Mouse (Mus musculus) C2C12 (cell line): ENCODE data around the gene Slc26a10. TPM values are rescaled to one million over a fixed set of nuclear protein-coding genes. Genes with fewer than 3 reads are reported as not detected.
"Not testable (repeated sequence)": the region's sequence is repeated elsewhere in the genome, so short reads cannot be mapped to it uniquely, and the experiment has no call there.

ENCODE experiments used
- H3K27me3 ChIP-seq: one replicate; pipeline ENCODE4 v1.6.1; 2011; ENCODE audit not compliant: control insufficient read depth, insufficient read depth, insufficient read length
- H3K36me3 ChIP-seq: one replicate; pipeline ENCODE4 v1.6.1; 2011; ENCODE audit not compliant: control insufficient read depth, insufficient read depth
- H3K4me3 ChIP-seq: one replicate; pipeline ENCODE4 v1.5.1; 2011; ENCODE audit warnings: mild to moderate bottlenecking, control low read depth; ENCODE audit not compliant: poor library complexity, insufficient read depth, severe bottlenecking
- H3K79me2 ChIP-seq: one replicate; pipeline ENCODE4 v1.6.1; 2011; ENCODE audit not compliant: control insufficient read depth, insufficient read depth
- H3K79me3 ChIP-seq: one replicate; pipeline ENCODE4 v1.6.1; 2011; ENCODE audit warnings: low read depth, control low read depth
- H3ac ChIP-seq: one replicate; pipeline ENCODE3; 2011; ENCODE audit warnings: low read depth; ENCODE audit not compliant: control insufficient read depth, insufficient read length
- CEBPB ChIP-seq: IDR thresholded peaks from one replicate; pipeline ENCODE4 v1.6.1; 2011; ENCODE audit warnings: low read depth, mild to moderate bottlenecking, control low read depth, moderate library complexity
- CTCF ChIP-seq: IDR thresholded peaks from one replicate; pipeline ENCODE4 v1.5.1; 2011; ENCODE audit not compliant: control insufficient read depth, insufficient read depth, insufficient read length
- FOSL1 ChIP-seq: IDR thresholded peaks from one replicate; pipeline ENCODE4 v1.8.0; 2011; ENCODE audit warnings: mild to moderate bottlenecking, low read length; ENCODE audit not compliant: poor library complexity, insufficient read depth, severe bottlenecking
- MAX ChIP-seq: IDR thresholded peaks from one replicate; pipeline ENCODE4 v1.6.1; 2011; ENCODE audit warnings: mild to moderate bottlenecking, control low read depth
- MYOD1 ChIP-seq: IDR thresholded peaks from one replicate; pipeline ENCODE4 v1.6.1; 2011; ENCODE audit warnings: low read depth; ENCODE audit not compliant: control insufficient read depth, insufficient read length
- MYOG ChIP-seq: IDR thresholded peaks from one replicate; pipeline ENCODE4 v1.6.1; 2011; ENCODE audit not compliant: control insufficient read depth, insufficient read length; ENCODE audit errors: extremely low read depth
- USF1 ChIP-seq: IDR thresholded peaks from one replicate; pipeline ENCODE4 v1.6.1; 2011; ENCODE audit warnings: low read depth, mild to moderate bottlenecking, control low read depth, moderate library complexity
- polyA plus RNA-seq: library from polyadenylated mRNA; unstranded; fragments of >200 nt; fragmentation: generic; extraction: Trizol; gene quantifications from one replicate; pipeline ENCODE4 v1.2.1, GENCODE M21; 2012; ENCODE audit warnings: missing spikeins

Gene Slc26a10
- polyA plus RNA-seq, 1 experiment, result 2.9 TPM

DNA sequence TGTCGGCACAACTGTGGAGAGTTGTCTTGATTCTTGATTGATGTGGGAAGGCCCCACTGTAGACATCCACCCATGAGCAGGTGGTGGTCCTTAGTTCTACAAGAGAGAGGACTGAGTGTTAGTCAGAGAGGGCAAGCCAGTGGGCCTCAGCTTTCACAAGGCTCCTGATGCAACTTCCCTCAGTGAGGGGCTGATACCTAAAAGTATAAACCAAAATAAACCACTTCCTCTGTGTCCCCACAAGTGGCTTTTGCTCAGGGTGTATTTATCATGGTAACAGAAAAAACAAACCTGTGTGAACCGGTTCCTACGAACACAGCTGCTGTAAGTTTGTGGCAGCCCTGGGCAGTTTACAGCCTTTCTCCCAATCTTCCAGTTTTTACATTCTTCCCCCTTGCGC is 43.9 kb downstream of the Slc26a10 start:
- no peak overlapping the region for H3K4me3 ChIP-seq
- H3K79me3 ChIP-seq, result no peaks in the 10 kb centered on the region
- H3ac ChIP-seq, result no peak overlapping the region
- H3K27me3 ChIP-seq, result no peaks in the 10 kb centered on the region
- H3K79me2 ChIP-seq, result no peaks in the 10 kb centered on the region
- TF ChIP-seq FOSL1, result no peak
- TF ChIP-seq MYOD1, result no peak
- TF ChIP-seq USF1, result no peak
- no peak for TF ChIP-seq CEBPB
- TF ChIP-seq MAX, result no peak
- no peak for TF ChIP-seq MYOG
- TF ChIP-seq CTCF, result no peak
- H3K36me3 ChIP-seq, result no peaks in the 10 kb centered on the region

DNA sequence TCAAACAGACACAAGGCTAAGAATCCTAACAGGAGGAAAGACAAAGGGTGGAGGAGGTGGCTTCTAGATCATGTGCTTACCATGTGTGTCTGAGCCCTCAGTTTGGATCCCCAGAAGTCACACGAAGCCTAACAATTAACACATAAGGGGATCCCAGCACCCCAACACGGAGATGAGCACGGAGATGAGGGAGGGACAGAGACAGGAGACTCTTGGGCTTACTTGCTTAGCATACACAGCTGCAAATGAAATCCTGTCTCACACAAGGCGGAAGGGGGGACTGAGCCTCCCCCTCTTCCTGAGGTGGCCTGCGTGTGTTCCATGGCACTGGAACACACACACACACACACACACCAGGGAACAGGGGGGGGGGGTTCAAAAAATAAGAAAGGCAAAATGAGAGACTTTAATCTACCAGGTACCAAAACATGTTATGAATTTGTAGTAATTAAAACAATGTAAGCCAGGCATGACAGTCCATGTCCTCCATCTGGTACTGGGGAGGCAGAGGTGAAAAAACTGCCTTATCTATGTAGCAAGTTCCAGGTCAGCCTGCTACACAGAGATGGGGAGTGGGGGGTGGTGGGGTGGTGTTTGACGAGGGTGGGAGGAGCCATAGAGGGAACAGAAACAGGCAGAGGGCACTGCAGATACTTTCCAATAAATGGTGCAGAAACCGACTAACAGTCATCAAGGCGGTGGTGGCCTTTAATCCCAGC is 45.2 kb downstream of the Slc26a10 start:
- Histone ChIP-seq H3K79me2 (no peaks in the 10 kb centered on the region), H3ac (no peak overlapping the region), H3K4me3 (no peak overlapping the region), H3K27me3 (no peaks in the 10 kb centered on the region), H3K36me3 (no peaks in the 10 kb centered on the region), H3K79me3 (no peaks in the 10 kb centered on the region)
- no peak for TF ChIP-seq MAX
- no peak for TF ChIP-seq FOSL1
- TF ChIP-seq MYOD1, result no peak
- TF ChIP-seq USF1, result no peak
- TF ChIP-seq CTCF, result no peak
- TF ChIP-seq MYOG, result no peak
- no peak for TF ChIP-seq CEBPB

DNA sequence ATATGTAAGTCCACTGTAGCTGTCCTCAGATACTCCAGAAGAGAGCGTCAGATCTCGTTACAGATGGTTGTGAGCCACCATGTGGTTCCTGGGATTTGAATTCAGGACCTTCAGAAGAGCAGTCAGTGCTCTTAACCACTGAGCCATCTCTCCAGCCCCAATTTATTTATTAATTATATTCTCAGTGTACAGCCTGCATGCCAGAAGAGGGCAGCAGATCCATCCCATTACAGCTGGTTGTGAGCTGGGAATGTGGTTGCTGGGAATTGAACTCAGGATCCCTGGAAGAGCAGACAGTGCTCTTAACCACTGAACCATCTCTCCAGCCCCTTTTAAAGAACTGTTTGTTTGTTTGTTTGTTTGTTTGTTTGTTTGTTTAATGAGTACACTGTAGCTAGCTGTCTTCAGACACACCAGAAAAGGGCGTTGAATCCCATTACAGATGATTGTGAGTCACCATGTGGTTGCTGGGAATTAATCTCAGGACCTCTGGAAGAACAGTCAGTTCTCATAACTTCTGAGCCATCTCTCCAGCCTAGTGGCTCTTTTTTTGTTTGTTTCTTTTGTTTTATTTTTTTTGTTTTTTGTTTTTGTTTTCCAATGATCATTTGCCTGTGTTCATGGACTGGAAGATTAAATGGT is 45.9 kb downstream of the Slc26a10 start:
- H3K27me3 ChIP-seq, H3K79me2 ChIP-seq, H3K79me3 ChIP-seq, H3K4me3 ChIP-seq, H3K36me3 ChIP-seq, H3ac ChIP-seq: not testable (repeated sequence)

DNA sequence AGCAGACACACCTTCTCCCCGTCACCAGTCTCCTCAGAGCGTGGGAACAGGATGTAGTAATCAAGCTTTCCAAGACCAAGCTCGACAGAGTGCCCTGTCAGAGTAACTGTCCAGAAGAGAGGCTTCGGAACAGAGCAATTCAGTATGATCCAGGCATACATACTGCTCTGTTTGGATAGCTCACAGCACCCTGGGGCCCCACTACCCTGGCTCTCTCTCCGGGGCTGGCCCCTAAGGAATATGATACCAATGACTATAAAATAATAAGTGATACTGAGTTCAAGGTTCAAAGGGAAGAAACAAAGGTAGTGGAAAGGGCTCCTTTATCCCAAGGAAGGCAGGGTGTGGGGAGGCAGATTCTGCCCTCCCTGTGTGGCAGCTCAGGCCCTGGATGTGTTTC is 48.0 kb downstream of the Slc26a10 start:
- Histone ChIP-seq H3K27me3 (no peaks in the 10 kb centered on the region), H3ac (no peak overlapping the region), H3K36me3 (no peaks in the 10 kb centered on the region), H3K79me2 (no peaks in the 10 kb centered on the region), H3K4me3 (no peak overlapping the region), H3K79me3 (no peaks in the 10 kb centered on the region)
- TF ChIP-seq MYOG (no peak), CTCF (no peak), USF1 (no peak), MYOD1 (no peak), FOSL1 (no peak), CEBPB (no peak), MAX (no peak)

DNA sequence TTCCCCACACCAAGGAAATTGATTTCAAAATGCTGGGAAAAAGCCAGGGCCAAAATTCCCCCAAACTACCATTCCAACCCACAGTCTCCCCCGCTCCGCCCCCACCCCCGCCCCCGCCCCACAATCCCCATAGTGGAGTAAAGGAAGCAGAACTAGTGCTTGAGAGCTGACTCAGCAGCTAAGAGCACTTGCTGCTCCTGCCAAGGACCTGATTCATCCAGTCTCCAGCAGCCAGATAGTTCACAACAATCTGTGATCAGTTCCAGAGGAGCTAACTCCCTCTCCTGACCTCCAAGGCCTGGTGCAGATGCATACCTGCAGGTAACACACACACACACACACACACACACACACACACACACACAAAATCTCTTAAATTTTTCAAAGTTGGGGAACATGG is 51.0 kb downstream of the Slc26a10 start:
- TF ChIP-seq FOSL1 (no peak), MAX (no peak), CTCF (no peak), CEBPB (no peak), MYOD1 (no peak), USF1 (no peak), MYOG (no peak)
- no peaks in the 10 kb centered on the region for H3K79me2 ChIP-seq
- no peaks in the 10 kb centered on the region for H3K79me3 ChIP-seq
- H3ac ChIP-seq, result no peak overlapping the region
- no peaks in the 10 kb centered on the region for H3K36me3 ChIP-seq
- no peaks in the 10 kb centered on the region for H3K27me3 ChIP-seq
- H3K4me3 ChIP-seq, result no peak overlapping the region

DNA sequence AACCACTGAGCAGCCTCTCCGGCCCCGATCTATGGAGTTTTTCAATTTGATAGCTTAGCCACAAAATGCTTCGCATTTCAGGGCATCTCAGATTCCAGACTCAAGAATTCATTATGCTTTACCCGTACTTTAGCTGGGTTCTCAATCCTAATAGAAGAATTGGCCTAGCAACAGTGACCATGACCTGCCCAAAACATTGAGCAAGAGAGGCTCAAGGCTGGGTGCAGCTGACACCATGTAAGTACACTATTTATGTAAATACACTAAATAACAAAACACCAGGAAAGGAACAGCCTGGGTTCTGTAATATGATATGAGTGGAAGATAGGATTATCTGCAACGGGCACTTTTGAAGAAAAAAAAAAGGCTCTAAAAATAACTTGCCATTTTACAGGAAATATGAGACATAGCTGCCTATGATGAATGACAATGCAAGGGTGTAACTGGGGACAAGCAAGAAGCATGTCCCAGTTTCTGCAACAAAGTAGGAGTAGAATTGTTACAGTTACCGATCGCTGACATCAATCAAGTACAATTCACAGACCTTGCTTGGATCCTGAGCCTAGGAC is 52.6 kb downstream of the Slc26a10 start:
- TF ChIP-seq MAX (no peak), FOSL1 (no peak), CEBPB (no peak)
- no peaks in the 10 kb centered on the region for H3K79me3 ChIP-seq
- H3K27me3 ChIP-seq, result no peaks in the 10 kb centered on the region
- H3K36me3 ChIP-seq, result no peaks in the 10 kb centered on the region
- H3ac ChIP-seq, result no peak overlapping the region
- no peaks in the 10 kb centered on the region for H3K79me2 ChIP-seq
- no peak overlapping the region for H3K4me3 ChIP-seq
